Mouse (Mus musculus): Measurements from ENCODE around the gene Atg9a. TPM values are rescaled to one million over a fixed set of nuclear protein-coding genes. Genes with fewer than 3 reads are reported as not detected.
A peak's percentile ranks its signal among the peaks of the same experiment; 100 is the strongest.

Gene Atg9a
- polyA plus RNA-seq, 2 experiments from 2014 or later: 10.1 to 12.4 TPM

- ATAC-seq: no peak
Observed at GRCm38 (mm10) chr1:75214886-75215285, 22.9 kb upstream of the Atg9a start.

GRCm38 (mm10) chr1:75214442-75214841, 22.4 kb upstream of the Atg9a start:
- no peak for ATAC-seq

- ATAC-seq: no peak
Observed at GRCm38 (mm10) chr1:75213096-75213495, 21.1 kb upstream of the Atg9a start.

- ATAC-seq: no peak
Observed at GRCm38 (mm10) chr1:75212542-75212941, 20.5 kb upstream of the Atg9a start.

- peak; percentile 23 for ATAC-seq
Observed at GRCm38 (mm10) chr1:75211141-75211708, 19.2 kb upstream of the Atg9a start.

- peak; percentile 93 for ATAC-seq
Observed at GRCm38 (mm10) chr1:75210136-75211087, 18.4 kb upstream of the Atg9a start, which contains the start of the genes Glb1l and Stk16. Gene Glb1l (minus strand): TSS chr1:75210813. Gene Stk16 (plus strand): TSS chr1:75210838.

GRCm38 (mm10) chr1:75208967-75209678, 17.1 kb upstream of the Atg9a start:
- ATAC-seq: no peak

GRCm38 (mm10) chr1:75201236-75201635, 9.2 kb upstream of the Atg9a start:
- no peak for ATAC-seq

- peak; percentile 7 for ATAC-seq
Observed at GRCm38 (mm10) chr1:75192452-75192851, 456 bp upstream of the Atg9a start.

GRCm38 (mm10) chr1:75191258-75191621, 756 bp downstream of the Atg9a start:
- no peak for ATAC-seq

- no peak for ATAC-seq
Observed at GRCm38 (mm10) chr1:75190577-75190976, 1.4 kb downstream of the Atg9a start.

- ATAC-seq: no peak
Observed at GRCm38 (mm10) chr1:75187914-75188483, 4.0 kb downstream of the Atg9a start.

- ATAC-seq: no peak
Observed at GRCm38 (mm10) chr1:75187126-75187525, 4.9 kb downstream of the Atg9a start.

- no peak for ATAC-seq
Observed at GRCm38 (mm10) chr1:75185495-75185894, 6.5 kb downstream of the Atg9a start.

GRCm38 (mm10) chr1:75182160-75182559, 9.8 kb downstream of the Atg9a start:
- ATAC-seq: no peak

GRCm38 (mm10) chr1:75181377-75181870, 10.6 kb downstream of the Atg9a start:
- no peak for ATAC-seq

- ATAC-seq: no peak
Observed at GRCm38 (mm10) chr1:75180741-75181140, 11.3 kb downstream of the Atg9a start.

GRCm38 (mm10) chr1:75180105-75180590, 11.8 kb downstream of the Atg9a start, which contains the start of gene Abcb6:
Gene Abcb6 (minus strand): TSS chr1:75180392.
- peak; percentile 91 for ATAC-seq

- ATAC-seq: peak; percentile 40
Observed at GRCm38 (mm10) chr1:75179334-75180104, 12.5 kb downstream of the Atg9a start.

GRCm38 (mm10) chr1:75168472-75169464, 23.2 kb downstream of the Atg9a start, which contains the start of gene Zfand2b:
Gene Zfand2b (plus strand): TSS chr1:75168646.
- ATAC-seq: peak; percentile 91
